Comparison of ENCODE assay signal across 10 mouse cellular contexts in the genomic region with DNA sequence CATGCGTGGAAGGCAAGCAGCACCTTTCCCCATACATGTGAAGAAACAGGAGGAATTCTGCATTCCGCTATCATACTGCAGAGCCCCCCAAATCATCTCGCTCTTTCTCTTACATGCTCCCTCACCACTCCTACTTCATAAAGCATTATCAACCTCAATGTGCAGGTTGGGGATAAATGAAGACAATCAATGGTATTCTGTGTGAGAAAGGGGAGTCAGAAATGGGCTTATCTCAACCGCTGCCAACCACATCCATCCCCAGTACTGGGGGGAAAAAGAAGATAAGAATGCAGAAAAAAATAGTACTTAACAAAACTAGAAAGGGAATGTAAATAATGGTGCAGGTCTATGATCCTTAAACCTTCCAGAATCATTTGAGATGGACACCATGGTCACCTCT.
"Had no signal": no experiment of that assay in that cellular context is flagged by ENCODE, and none has a peak within 500 bp of the region (broad histone marks: within the 10 kb centered on the region; RNA-seq: fewer than 3 reads in every experiment).

No protein-coding gene starts in this region.

- H3K36me3 ChIP-seq: kidney, embryonic 15.5 days; limb, embryonic 13.5 days; midbrain, embryonic 15.5 days; neural tube, embryonic 12.5 days had no signal

- H3K9me3 ChIP-seq: kidney, embryonic 15.5 days; limb, embryonic 13.5 days; midbrain, embryonic 15.5 days; neural tube, embryonic 12.5 days had no signal

- DNase-seq: kidney, adult 18-20 months; kidney, postnatal 25 days; lung, adult 18-20 months; thymus, postnatal 4 days had no signal

- H3K27me3 ChIP-seq: midbrain, embryonic 15.5 days; neural tube, embryonic 12.5 days had no signal

- H3K4me1 ChIP-seq: kidney, embryonic 15.5 days had no signal

- H3K4me3 ChIP-seq: kidney, embryonic 15.5 days; limb, embryonic 13.5 days; midbrain, embryonic 15.5 days; neural tube, embryonic 12.5 days had no signal

- H3K4me2 ChIP-seq: kidney, embryonic 15.5 days; limb, embryonic 13.5 days; midbrain, embryonic 11.5 days; midbrain, embryonic 15.5 days; neural tube, embryonic 12.5 days had no signal

- H3K9ac ChIP-seq: kidney, embryonic 15.5 days; limb, embryonic 13.5 days; midbrain, embryonic 15.5 days; neural tube, embryonic 12.5 days had no signal

- ATAC-seq: midbrain, embryonic 15.5 days had no signal

- H3K27ac ChIP-seq: kidney, embryonic 15.5 days; limb, embryonic 13.5 days; midbrain, embryonic 15.5 days; neural tube, embryonic 12.5 days; stomach, postnatal 0 days had no signal
